Mouse (Mus musculus): ENCODE results near the gene Noc2l. TPM values are rescaled to one million over a fixed set of nuclear protein-coding genes. Genes with fewer than 3 reads are reported as not detected.

Noc2l gene
- total and polyA plus RNA-seq, 2 experiments = 16.4 to 35.8 TPM

- Histone ChIP-seq H3K9ac (ENCODE audit: low read depth, low read length) (no peak overlapping the region), H3K4me3 (ENCODE audit: insufficient read depth, low read depth, low read length) (no peak overlapping the region)
- TF ChIP-seq POLR2A (IDR thresholded peaks at IDR 0.05; ENCODE audit: extremely low read depth, insufficient read depth, low read length) = no peak
- TF ChIP-seq CTCF (IDR thresholded peaks at IDR 0.05; ENCODE audit: low read depth, low read length) = no peak
Measured at GRCm38 (mm10) chr4:156219936-156220335, 15.9 kb upstream of the Noc2l start.

GRCm38 (mm10) chr4:156224276-156224675 lies 11.5 kb upstream of the Noc2l start:
- Histone ChIP-seq H3K4me1 (ENCODE audit: control insufficient read depth, insufficient read depth, low read length) (no peaks in the 10 kb centered on the region), H3K79me2 (ENCODE audit: control insufficient read depth, insufficient read depth, low read length) (no peaks in the 10 kb centered on the region), H3K27me3 (ENCODE audit: control insufficient read depth, insufficient read depth, low read length) (no peaks in the 10 kb centered on the region), H3K36me3 (ENCODE audit: control insufficient read depth, insufficient read depth, low read length) (no peaks in the 10 kb centered on the region), H3K27ac (replicated peaks; ENCODE audit: insufficient read depth, low read depth, low read length) (no peak overlapping the region), H3K9ac (ENCODE audit: low read depth, low read length) (no peak overlapping the region), H3K4me3 (ENCODE audit: insufficient read depth, low read depth, low read length) (no peak overlapping the region)
- no peak for DNase-seq (ENCODE audit: extremely low read depth, low read depth, low spot score)
- WGBS = 74% methylated on average over 2 of the region's 2 CpGs
- TF ChIP-seq CTCF (IDR thresholded peaks at IDR 0.05; ENCODE audit: low read depth, low read length) (no peak), POLR2A (IDR thresholded peaks at IDR 0.05; ENCODE audit: extremely low read depth, insufficient read depth, low read length) (no peak)

More at GRCm38 (mm10) chr4:156219936-156220335, 15.9 kb upstream of the Noc2l start:
- H3K79me2 ChIP-seq (ENCODE audit: control insufficient read depth, insufficient read depth, low read length) = no peaks in the 10 kb centered on the region
- H3K27ac ChIP-seq (replicated peaks; ENCODE audit: insufficient read depth, low read depth, low read length) = no peak overlapping the region
- no peaks in the 10 kb centered on the region for H3K4me1 ChIP-seq (ENCODE audit: control insufficient read depth, insufficient read depth, low read length)
- H3K27me3 ChIP-seq (ENCODE audit: control insufficient read depth, insufficient read depth, low read length) = no peaks in the 10 kb centered on the region; the same call in 1 of the 2 replicates
- H3K36me3 ChIP-seq (ENCODE audit: control insufficient read depth, insufficient read depth, low read length) = no peaks in the 10 kb centered on the region
- no peak for DNase-seq (ENCODE audit: extremely low read depth, low read depth, low spot score)
- WGBS = 90% methylated on average over 11 of the region's 11 CpGs

- no peak overlapping the region for H3K9ac ChIP-seq (ENCODE audit: low read depth, low read length)
- H3K79me2 ChIP-seq (ENCODE audit: control insufficient read depth, insufficient read depth, low read length) = no peaks in the 10 kb centered on the region
- TF ChIP-seq CTCF (IDR thresholded peaks at IDR 0.05; ENCODE audit: low read depth, low read length) (no peak), POLR2A (IDR thresholded peaks at IDR 0.05; ENCODE audit: extremely low read depth, insufficient read depth, low read length) (no peak)
- H3K27ac ChIP-seq (replicated peaks; ENCODE audit: insufficient read depth, low read depth, low read length) = no peak overlapping the region
- 50% methylated on average over 18 of the region's 18 CpGs for WGBS
- H3K4me3 ChIP-seq (ENCODE audit: insufficient read depth, low read depth, low read length) = peak overlapping the region; percentile 2; the same call in 1 of the 2 replicates
- no peaks in the 10 kb centered on the region for H3K4me1 ChIP-seq (ENCODE audit: control insufficient read depth, insufficient read depth, low read length)
- no peaks in the 10 kb centered on the region for H3K27me3 ChIP-seq (ENCODE audit: control insufficient read depth, insufficient read depth, low read length)
- no peaks in the 10 kb centered on the region for H3K36me3 ChIP-seq (ENCODE audit: control insufficient read depth, insufficient read depth, low read length)
- no peak for DNase-seq (ENCODE audit: extremely low read depth, low read depth, low spot score)
Measured at GRCm38 (mm10) chr4:156227752-156228392, 7.9 kb upstream of the Noc2l start.

- Histone ChIP-seq H3K36me3 (ENCODE audit: control insufficient read depth, insufficient read depth, low read length) (no peaks in the 10 kb centered on the region), H3K79me2 (ENCODE audit: control insufficient read depth, insufficient read depth, low read length) (no peaks in the 10 kb centered on the region), H3K27ac (replicated peaks; ENCODE audit: insufficient read depth, low read depth, low read length) (no peak overlapping the region), H3K4me1 (ENCODE audit: control insufficient read depth, insufficient read depth, low read length) (no peaks in the 10 kb centered on the region), H3K9ac (ENCODE audit: low read depth, low read length) (no peak overlapping the region), H3K27me3 (ENCODE audit: control insufficient read depth, insufficient read depth, low read length) (no peaks in the 10 kb centered on the region), H3K4me3 (ENCODE audit: insufficient read depth, low read depth, low read length) (peak overlapping the region; percentile 2; the same call in 1 of the 2 replicates)
- DNase-seq (ENCODE audit: extremely low read depth, low read depth, low spot score) = no peak
- TF ChIP-seq POLR2A (IDR thresholded peaks at IDR 0.05; ENCODE audit: extremely low read depth, insufficient read depth, low read length) (no peak), CTCF (IDR thresholded peaks at IDR 0.05; ENCODE audit: low read depth, low read length) (no peak)
- 36% methylated on average over 12 of the region's 12 CpGs for WGBS
Measured at GRCm38 (mm10) chr4:156228393-156229024, 7.3 kb upstream of the Noc2l start.

- H3K4me1 ChIP-seq (ENCODE audit: control insufficient read depth, insufficient read depth, low read length) = no peaks in the 10 kb centered on the region
- TF ChIP-seq CTCF (IDR thresholded peaks at IDR 0.05; ENCODE audit: low read depth, low read length) (no peak), POLR2A (IDR thresholded peaks at IDR 0.05; ENCODE audit: extremely low read depth, insufficient read depth, low read length) (no peak)
- peak overlapping the region; percentile 63 for H3K4me3 ChIP-seq (ENCODE audit: insufficient read depth, low read depth, low read length)
- WGBS = 39% methylated on average over 17 of the region's 17 CpGs
- H3K36me3 ChIP-seq (ENCODE audit: control insufficient read depth, insufficient read depth, low read length) = no peaks in the 10 kb centered on the region
- peak overlapping the region; percentile 41 for H3K9ac ChIP-seq (ENCODE audit: low read depth, low read length)
- no peak overlapping the region for H3K27ac ChIP-seq (replicated peaks; ENCODE audit: insufficient read depth, low read depth, low read length)
- H3K27me3 ChIP-seq (ENCODE audit: control insufficient read depth, insufficient read depth, low read length) = no peaks in the 10 kb centered on the region
- peaks cover 6% of the 10 kb centered on the region; the same call in 1 of the 2 replicates for H3K79me2 ChIP-seq (ENCODE audit: control insufficient read depth, insufficient read depth, low read length)
- no peak for DNase-seq (ENCODE audit: extremely low read depth, low read depth, low spot score)
Measured at GRCm38 (mm10) chr4:156234021-156234501, 1.7 kb upstream of the Noc2l start.

Data from liver, adult 2 months (tissue).